In the genomic region with DNA sequence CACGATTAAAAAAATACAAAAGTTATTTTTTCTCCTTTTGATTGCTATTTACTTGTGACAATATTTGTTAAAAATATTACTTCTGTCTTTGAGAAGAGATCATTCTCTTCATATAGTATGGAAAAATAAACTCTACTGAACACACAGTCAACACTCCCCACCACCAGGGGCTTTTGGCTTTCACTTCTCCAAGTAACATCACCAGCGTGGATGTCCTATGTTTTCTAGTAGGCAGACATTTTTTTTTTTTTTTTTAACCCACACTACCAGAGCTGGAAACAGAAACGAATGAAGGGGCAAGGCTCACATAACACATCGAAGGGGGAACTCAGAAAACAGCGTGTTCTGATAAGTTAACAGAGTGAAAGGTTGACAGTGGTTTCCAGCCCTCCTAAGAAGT, we compare ENCODE assay signal across 11 mouse cellular contexts.
"Had no signal": no experiment of that assay in that cellular context is flagged by ENCODE, and none has a peak within 500 bp of the region (broad histone marks: within the 10 kb centered on the region; RNA-seq: fewer than 3 reads in every experiment).

No protein-coding gene starts in this region.

- H3K36me3 ChIP-seq: stomach, embryonic 15.5 days had no signal

- H3K9ac ChIP-seq: liver, embryonic 14.5 days; midbrain, embryonic 12.5 days; stomach, embryonic 15.5 days had no signal

- H3K4me3 ChIP-seq: left cerebral cortex, adult 2 months; midbrain, embryonic 12.5 days; stomach, embryonic 15.5 days had no signal

- DNase-seq: kidney, adult 9 months; kidney, postnatal 10 days; kidney, postnatal 4 days; lung, adult 2 months; right cerebral cortex, postnatal 14 days; thymus, postnatal 4 days had no signal

- ATAC-seq: inflammation-experienced regulatory T-cells, adult 6 months had no signal

- H3K9me3 ChIP-seq: midbrain, embryonic 12.5 days; stomach, embryonic 15.5 days had no signal

- H3K27me3 ChIP-seq: midbrain, embryonic 12.5 days; stomach, embryonic 15.5 days had no signal

- H3K27ac ChIP-seq: liver, embryonic 14.5 days; midbrain, embryonic 12.5 days had no signal

- H3K4me2 ChIP-seq: midbrain, embryonic 12.5 days; stomach, embryonic 15.5 days had no signal
